8 mouse cellular contexts compared by ENCODE assay signal in genomic region chr7:98341475-98341874, GRCm38 (mm10). TPM values are rescaled to one million over a fixed set of nuclear protein-coding genes. Genes with fewer than 3 reads are reported as not detected.
DNase-seq lines count a peak whose midpoint lies in the region; ATAC-seq and TF ChIP-seq lines count a peak whose summit lies in the region.

No protein-coding gene starts in this region.

- peak overlapping the region; percentile 40 for H3ac ChIP-seq in C2C12 (ENCODE audit: control insufficient read depth, insufficient read length, low read depth)

- H3K4me2 ChIP-seq in heart, embryonic 12.5 days: peak overlapping the region; percentile 82
- H3K4me2 ChIP-seq in kidney, postnatal 0 days (ENCODE audit: low read length): peak overlapping the region; percentile 75

- H3K79me3 ChIP-seq in C2C12 (ENCODE audit: low read depth): no peaks in the 10 kb centered on the region

- H3K4me3 ChIP-seq in C2C12 (ENCODE audit: insufficient read depth, poor library complexity, severe bottlenecking): no peak overlapping the region
- H3K4me3 ChIP-seq in heart, embryonic 12.5 days: peak overlapping the region; percentile 51
- H3K4me3 ChIP-seq in kidney, postnatal 0 days (replicated peaks; ENCODE audit: low read depth, low read length): peak overlapping the region; percentile 34
- peak overlapping the region; percentile 43 for H3K4me3 ChIP-seq in liver, adult 2 months (ENCODE audit: insufficient read depth, low read depth, low read length)

- DNase-seq in brain, adult 2 months (ENCODE audit: low read depth, low spot score): peak; percentile 87
- peak; percentile 97 for DNase-seq in kidney, postnatal 0 days (ENCODE audit: low spot score)
- DNase-seq in liver, adult 2 months (ENCODE audit: extremely low read depth, low read depth, low spot score): peak; percentile 62
- peak; percentile 66 to 76 for DNase-seq in spleen, postnatal 36 days (ENCODE audit: low spot score in 2 of 2)

- peaks cover 4% of the 10 kb centered on the region for H3K4me1 ChIP-seq in heart, embryonic 12.5 days (replicated peaks)
- 0 out of 2 replicates have a peak, but pooled peaks cover 2% of the 10 kb centered on the region for H3K4me1 ChIP-seq in kidney, postnatal 0 days (replicated peaks; ENCODE audit: insufficient read depth, low read length)
- peaks cover 3% of the 10 kb centered on the region; the same call in 1 of the 2 replicates for H3K4me1 ChIP-seq in liver, adult 2 months (ENCODE audit: control insufficient read depth, insufficient read depth, low read length)

- H3K9me3 ChIP-seq in heart, embryonic 12.5 days (replicated peaks): no peaks in the 10 kb centered on the region
- H3K9me3 ChIP-seq in kidney, postnatal 0 days (replicated peaks; ENCODE audit: low read length): no peaks in the 10 kb centered on the region

- H3K9ac ChIP-seq in heart, embryonic 12.5 days: peak overlapping the region; percentile 77
- peak overlapping the region; percentile 58; the same call in 1 of the 2 replicates for H3K9ac ChIP-seq in kidney, postnatal 0 days (ENCODE audit: low read depth, low read length)
- peak overlapping the region; percentile 83 for H3K9ac ChIP-seq in liver, adult 2 months (ENCODE audit: low read depth, low read length)

- no peak overlapping the region for H3K27ac ChIP-seq in heart, embryonic 12.5 days (ENCODE audit: poor library complexity, severe bottlenecking)
- no peak overlapping the region for H3K27ac ChIP-seq in kidney, postnatal 0 days
- no peak overlapping the region for H3K27ac ChIP-seq in liver, adult 2 months (replicated peaks; ENCODE audit: insufficient read depth, low read depth, low read length)

- H3K27me3 ChIP-seq in C2C12 (ENCODE audit: control insufficient read depth, insufficient read depth, insufficient read length): no peaks in the 10 kb centered on the region
- H3K27me3 ChIP-seq in heart, embryonic 12.5 days (replicated peaks): peaks cover 9% of the 10 kb centered on the region; the same call in 1 of the 2 replicates
- no peaks in the 10 kb centered on the region for H3K27me3 ChIP-seq in kidney, postnatal 0 days (ENCODE audit: insufficient read depth, low read length)
- H3K27me3 ChIP-seq in liver, adult 2 months (ENCODE audit: control insufficient read depth, insufficient read depth, low read length): no peaks in the 10 kb centered on the region

- peak; percentile 63 for TF ChIP-seq CTCF in C2C12 (IDR thresholded peaks at IDR 0.05; ENCODE audit: control insufficient read depth, insufficient read depth, insufficient read length)
- peak; percentile 92 for TF ChIP-seq CTCF in kidney, postnatal 0 days (IDR thresholded peaks at IDR 0.05; ENCODE audit: low read depth)
- TF ChIP-seq CTCF in liver, adult 2 months (IDR thresholded peaks at IDR 0.05; ENCODE audit: low read depth, low read length): peak; percentile 88

- ATAC-seq in erythroblast, adult 5-6 weeks (replicated peaks; ENCODE audit: low FRiP score, poor library complexity, severe bottlenecking): peak; percentile 86
- ATAC-seq in heart, embryonic 12.5 days (ENCODE audit: insufficient number of reproducible peaks, low FRiP score): peak; percentile 72
- ATAC-seq in kidney, postnatal 0 days (replicated peaks; ENCODE audit: low FRiP score, low read depth): peak; percentile 62
- ATAC-seq in monocyte, adult 5-6 weeks (replicated peaks; ENCODE audit: insufficient number of reproducible peaks, low FRiP score, low TSS enrichment, poor library complexity, severe bottlenecking): peak; percentile 79

- H3K36me3 ChIP-seq in C2C12 (ENCODE audit: control insufficient read depth, insufficient read depth): no peaks in the 10 kb centered on the region
- no peaks in the 10 kb centered on the region for H3K36me3 ChIP-seq in heart, embryonic 12.5 days
- no peaks in the 10 kb centered on the region for H3K36me3 ChIP-seq in kidney, postnatal 0 days (ENCODE audit: insufficient read depth, low read length)
- no peaks in the 10 kb centered on the region for H3K36me3 ChIP-seq in liver, adult 2 months (ENCODE audit: control insufficient read depth, insufficient read depth, low read length)

- no peak for TF ChIP-seq POLR2A in liver, adult 2 months (IDR thresholded peaks at IDR 0.05; ENCODE audit: extremely low read depth, insufficient read depth, low read length)

- no peaks in the 10 kb centered on the region for H3K79me2 ChIP-seq in C2C12 (ENCODE audit: control insufficient read depth, insufficient read depth)
- no peaks in the 10 kb centered on the region for H3K79me2 ChIP-seq in liver, adult 2 months (ENCODE audit: control insufficient read depth, insufficient read depth, low read length)

- WGBS in heart, embryonic 12.5 days: under 1% methylated on average over 13 of the region's 13 CpGs
- 2% methylated on average over 13 of the region's 13 CpGs for WGBS in kidney, postnatal 0 days
- WGBS in liver, adult 2 months: 4% methylated on average over 13 of the region's 13 CpGs

TF ChIP-seq in C2C12, 6 proteins besides CTCF, POLR2A, EP300 and RAD21:
- TF ChIP-seq FOSL1 (IDR thresholded peaks at IDR 0.05; ENCODE audit: insufficient read depth, low read length, poor library complexity, severe bottlenecking) (no peak), USF1 (IDR thresholded peaks at IDR 0.05; ENCODE audit: low read depth) (no peak), MYOD1 (IDR thresholded peaks at IDR 0.05; ENCODE audit: control insufficient read depth, insufficient read length, low read depth) (no peak), MAX (IDR thresholded peaks at IDR 0.05) (no peak), MYOG (IDR thresholded peaks at IDR 0.05; ENCODE audit: control insufficient read depth, extremely low read depth, insufficient read length) (no peak), CEBPB (IDR thresholded peaks at IDR 0.05; ENCODE audit: low read depth) (no peak)

RNA-seq across cellular contexts. Expression of gene Tsku, which starts 19.7 kb away (rescaled TPM):
- polyA plus RNA-seq in C2C12 (2012; fragmentation: generic; extraction: Trizol): 9.6 TPM
- not detected in 2 replicates for total RNA-seq in erythroblast, adult 5-6 weeks (2015; ENCODE audit: low replicate concordance)
- 1.1 TPM in 1 of 2 replicates, not detected in the other for total RNA-seq in erythroblast, adult 5-6 weeks (2017; ENCODE audit: low replicate concordance)
- 6.3 and 7.0 TPM in 2 replicates for polyA plus RNA-seq in heart, embryonic 12.5 days (2016; fragmentation: Nextera tagmentation; extraction: Ambion mirVana)
- 7.1 and 8.3 TPM in 2 replicates for polyA plus RNA-seq in kidney, postnatal 0 days (2015; fragmentation: Nextera tagmentation; extraction: Ambion mirVana)
- total RNA-seq in liver, adult 2 months (2014; rRNA removed): 10.1 and 15.4 TPM in 2 replicates
- polyA plus RNA-seq in liver, adult 2 months (2012; rRNA removed): 57.1 and 103 TPM in 2 replicates
- not detected in 3 replicates for total RNA-seq in monocyte, adult 5-6 weeks (2017)

RNA-seq across cellular contexts. Expression of gene Acer3, which starts 20.5 kb away (rescaled TPM):
- 7.6 TPM for polyA plus RNA-seq in C2C12 (2012; fragmentation: generic; extraction: Trizol)
- total RNA-seq in erythroblast, adult 5-6 weeks (2015; ENCODE audit: low replicate concordance): 18.4 and 22.2 TPM in 2 replicates
- 17.0 and 27.6 TPM in 2 replicates for total RNA-seq in erythroblast, adult 5-6 weeks (2017; ENCODE audit: low replicate concordance)
- polyA plus RNA-seq in heart, embryonic 12.5 days (2016; fragmentation: Nextera tagmentation; extraction: Ambion mirVana): 22.9 and 23.2 TPM in 2 replicates
- polyA plus RNA-seq in kidney, postnatal 0 days (2015; fragmentation: Nextera tagmentation; extraction: Ambion mirVana): 22.1 and 25.1 TPM in 2 replicates
- total RNA-seq in liver, adult 2 months (2014; rRNA removed): 16.8 and 19.7 TPM in 2 replicates
- 7.4 and 12.2 TPM in 2 replicates for polyA plus RNA-seq in liver, adult 2 months (2012; rRNA removed)
- total RNA-seq in monocyte, adult 5-6 weeks (2017): 111 to 164 TPM (median 121 TPM) in 3 replicates
